Mouse (Mus musculus) subcutaneous adipose tissue, adult 2 months (tissue): ENCODE measurements around the gene Tas2r110. TPM values are rescaled to one million over a fixed set of nuclear protein-coding genes. Genes with fewer than 3 reads are reported as not detected.

Experiments
- polyA plus RNA-seq: library from polyadenylated mRNA; depleted of rRNA; stranded (reverse); fragments of >200 nt; gene quantifications from 2 replicates; pipeline ENCODE4 v1.2.3, GENCODE M21; 2012; ENCODE audit warnings: low replicate concordance; rRNA removed

Gene Tas2r110
- not detected in 2 replicates for polyA plus RNA-seq

DNA sequence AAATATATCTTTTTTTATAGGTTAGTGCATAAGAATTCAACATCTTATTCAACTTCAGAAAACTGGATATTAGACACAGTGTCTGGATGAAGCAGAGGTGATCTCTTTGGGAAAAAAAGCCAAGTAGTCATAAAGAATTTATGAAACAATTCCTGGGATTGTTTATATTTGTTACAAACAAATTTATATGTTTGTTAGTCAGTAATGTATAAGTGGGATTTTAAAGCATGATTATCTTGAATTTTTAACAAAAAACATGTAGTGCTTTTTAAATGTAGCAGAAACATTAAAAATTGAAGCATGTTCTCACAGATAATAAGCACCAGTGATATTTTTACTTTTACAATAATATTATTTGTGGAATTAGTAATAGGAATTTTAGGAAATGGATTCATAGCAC, at the start of gene Tas2r110:
Gene Tas2r110 (plus strand): TSS at position 301 of the 400 bp plus-strand sequence.

DNA sequence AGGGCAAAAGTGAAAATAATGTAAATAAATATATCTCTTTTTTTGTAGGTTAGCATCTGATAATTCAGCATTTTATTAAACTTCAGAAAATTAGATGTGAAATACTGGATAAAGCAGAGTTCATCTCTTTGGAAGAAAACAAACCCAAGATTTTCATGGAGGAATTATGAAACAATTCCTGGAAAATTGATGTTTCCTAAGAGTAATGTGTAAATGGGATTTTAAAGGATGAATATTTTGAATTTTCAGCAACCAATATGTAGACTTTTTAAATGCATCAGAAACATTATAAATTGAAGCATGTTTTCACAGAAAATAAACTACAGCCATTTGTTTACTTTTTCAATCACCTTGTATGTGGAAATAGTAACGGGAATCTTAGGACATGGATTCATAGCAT, 21.0 kb upstream of the Tas2r110 start, which contains the start of gene Tas2r123:
Gene Tas2r123 (plus strand): TSS at position 301 of the 400 bp plus-strand sequence.

DNA sequence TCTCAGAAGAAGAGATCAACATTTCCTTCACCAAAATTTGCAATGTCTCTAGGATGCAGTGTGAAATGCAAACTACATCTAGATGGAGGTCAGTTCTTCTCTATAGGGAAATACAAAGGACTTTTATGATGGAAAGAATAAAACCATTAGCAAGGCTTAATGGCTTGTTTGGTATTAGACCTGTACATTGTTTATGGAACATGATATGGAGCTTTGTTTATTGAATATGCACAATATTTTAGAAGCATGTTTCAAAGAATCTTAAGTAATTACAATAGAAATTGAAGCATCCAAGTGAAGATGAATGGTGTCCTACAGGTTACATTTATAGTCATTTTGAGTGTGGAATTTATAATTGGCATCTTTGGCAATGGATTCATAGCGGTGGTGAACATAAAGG, 12.7 kb upstream of the Tas2r110 start, which contains the start of gene Tas2r116:
Gene Tas2r116 (plus strand): TSS at position 301 of the 400 bp plus-strand sequence.

DNA sequence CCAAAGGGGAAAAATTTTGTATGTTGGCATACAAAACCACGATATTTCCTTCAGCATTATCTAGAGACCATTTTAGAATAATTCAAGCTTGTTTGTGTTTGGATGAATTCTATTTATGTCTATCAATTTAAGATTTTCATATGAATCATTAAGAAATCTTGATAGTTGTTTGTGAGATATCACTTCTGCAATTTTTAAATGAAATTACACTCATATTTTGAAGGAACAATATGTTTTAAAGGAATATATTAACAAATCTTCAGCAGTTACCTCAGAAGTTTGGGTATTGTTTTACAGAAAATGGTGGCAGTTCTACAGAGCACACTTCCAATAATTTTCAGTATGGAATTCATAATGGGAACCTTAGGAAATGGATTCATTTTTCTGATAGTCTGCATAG, 24.9 kb downstream of the Tas2r110 start, which contains the start of gene Tas2r113:
Gene Tas2r113 (plus strand): TSS at position 301 of the 400 bp plus-strand sequence.

DNA sequence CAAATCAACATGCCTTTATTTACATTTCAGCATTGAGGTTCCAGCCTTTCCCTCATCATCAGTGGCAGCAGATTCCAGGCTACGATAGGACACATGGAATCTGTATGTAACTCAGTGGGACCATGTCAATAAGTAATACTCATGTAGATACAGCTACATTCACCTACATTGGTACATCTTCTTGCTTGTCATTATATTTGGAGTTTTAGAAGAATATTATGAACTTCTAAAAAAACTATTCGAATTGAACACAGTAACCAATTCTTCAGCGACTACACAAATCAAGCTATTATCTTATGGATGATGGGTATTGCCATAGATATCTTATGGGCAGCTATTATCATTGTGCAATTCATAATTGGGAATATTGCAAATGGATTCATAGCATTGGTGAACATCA, 41.5 kb downstream of the Tas2r110 start, which contains the start of gene Tas2r125:
Gene Tas2r125 (plus strand): TSS at position 301 of the 400 bp plus-strand sequence.

Other genes starting within 250 kb of the Tas2r110 start
- not detected in 2 replicates for gene A630073D07Rik, start 216.5 kb upstream of the Tas2r110 start, polyA plus RNA-seq
- gene Tas2r120, start 211.1 kb upstream of the Tas2r110 start, polyA plus RNA-seq = not detected in 2 replicates
- gene Tas2r121, start 167.0 kb upstream of the Tas2r110 start, polyA plus RNA-seq = not detected in 2 replicates
- not detected in 2 replicates for gene Tas2r122, start 156.1 kb upstream of the Tas2r110 start, polyA plus RNA-seq
- gene Tas2r115, start 130.0 kb upstream of the Tas2r110 start, polyA plus RNA-seq = not detected in 2 replicates
- gene Tas2r124, start 113.3 kb upstream of the Tas2r110 start, polyA plus RNA-seq = not detected in 2 replicates
- gene Tas2r102, start 105.9 kb upstream of the Tas2r110 start, polyA plus RNA-seq = not detected in 2 replicates
- not detected in 2 replicates for gene Tas2r136, start 89.8 kb upstream of the Tas2r110 start, polyA plus RNA-seq
- gene Tas2r117, start 65.2 kb upstream of the Tas2r110 start, polyA plus RNA-seq = not detected in 2 replicates
- gene Tas2r123, start 20.9 kb upstream of the Tas2r110 start, polyA plus RNA-seq = not detected in 2 replicates
- gene Tas2r116, start 12.6 kb upstream of the Tas2r110 start, polyA plus RNA-seq = not detected in 2 replicates
- gene Tas2r113, start 25.0 kb downstream of the Tas2r110 start, polyA plus RNA-seq = not detected in 2 replicates
- not detected in 2 replicates for gene Tas2r125, start 41.6 kb downstream of the Tas2r110 start, polyA plus RNA-seq
- gene Tas2r129, start 83.1 kb downstream of the Tas2r110 start, polyA plus RNA-seq = not detected in 2 replicates
- not detected in 2 replicates for gene Tas2r131, start 89.9 kb downstream of the Tas2r110 start, polyA plus RNA-seq
- not detected in 2 replicates for gene Tas2r109, start 113.0 kb downstream of the Tas2r110 start, polyA plus RNA-seq
- not detected in 2 replicates for gene Tas2r103, start 169.1 kb downstream of the Tas2r110 start, polyA plus RNA-seq
- gene Tas2r140, start 187.8 kb downstream of the Tas2r110 start, polyA plus RNA-seq = not detected in 2 replicates
- gene Smim10l1, start 236.9 kb downstream of the Tas2r110 start, polyA plus RNA-seq = 105 and 151 TPM in 2 replicates